Mouse (Mus musculus) embryonic facial prominence, embryonic 15.5 days (tissue): ENCODE measurements at regions not wholly inside any gene's neighbourhood (a gene's known extent, or its start where the extent isn't known, plus 50 kb on each side); places are given as distances from the start of the nearest gene placed in this dataset.
"Not testable (repeated sequence)": the region's sequence is repeated elsewhere in the genome, so short reads cannot be mapped to it uniquely, and the experiment has no call there.

ENCODE experiments used
- ATAC-seq: fragments of 200-750 bp; cut with Nextera tagmentation; 2 replicates; pipeline ENCODE4 v1.8.0; 2017; ENCODE audit warnings: low read depth, moderate TSS enrichment; ENCODE audit not compliant: insufficient number of reproducible peaks, low FRiP score, low TSS enrichment
- H3K27ac ChIP-seq: fragments of 300-500 bp; sonication (generic); replicated peaks from 2 replicates; pipeline ENCODE4 v1.5.1; 2015; ENCODE audit warnings: mild to moderate bottlenecking, inconsistent platforms
- H3K27me3 ChIP-seq: fragments of 300-500 bp; sonication (generic); 2 replicates; pipeline ENCODE4 v1.6.1; 2015; ENCODE audit warnings: inconsistent platforms
- H3K36me3 ChIP-seq: fragments of 300-500 bp; sonication (generic); 2 replicates; pipeline ENCODE4 v1.6.1; 2015; ENCODE audit warnings: mild to moderate bottlenecking, inconsistent platforms
- H3K4me1 ChIP-seq: fragments of 300-500 bp; sonication (generic); 2 replicates; pipeline ENCODE4 v1.6.1; 2015; ENCODE audit warnings: inconsistent platforms
- H3K4me2 ChIP-seq: fragments of 300-500 bp; sonication (generic); replicated peaks from 2 replicates; pipeline ENCODE4 v1.6.1; 2015; ENCODE audit warnings: mild to moderate bottlenecking, inconsistent platforms
- H3K4me3 ChIP-seq: fragments of 300-500 bp; sonication (generic); replicated peaks from 2 replicates; pipeline ENCODE4 v1.5.1; 2015; ENCODE audit warnings: mild to moderate bottlenecking, inconsistent platforms
- H3K9ac ChIP-seq: fragments of 300-500 bp; sonication (generic); 2 replicates; pipeline ENCODE4 v1.6.1; 2015; ENCODE audit warnings: inconsistent platforms
- H3K9me3 ChIP-seq: fragments of 300-500 bp; sonication (generic); replicated peaks from 2 replicates; pipeline ENCODE4 v1.6.1; 2016; ENCODE audit warnings: inconsistent platforms
- WGBS: fragments of 180-500 bp; shearing (Covaris S2); methylation state at CpG from one replicate; pipeline ENCODE4 v1.1.7; 2015; 5-methylcytosine and 5-hydroxymethylcytosine counted together

DNA sequence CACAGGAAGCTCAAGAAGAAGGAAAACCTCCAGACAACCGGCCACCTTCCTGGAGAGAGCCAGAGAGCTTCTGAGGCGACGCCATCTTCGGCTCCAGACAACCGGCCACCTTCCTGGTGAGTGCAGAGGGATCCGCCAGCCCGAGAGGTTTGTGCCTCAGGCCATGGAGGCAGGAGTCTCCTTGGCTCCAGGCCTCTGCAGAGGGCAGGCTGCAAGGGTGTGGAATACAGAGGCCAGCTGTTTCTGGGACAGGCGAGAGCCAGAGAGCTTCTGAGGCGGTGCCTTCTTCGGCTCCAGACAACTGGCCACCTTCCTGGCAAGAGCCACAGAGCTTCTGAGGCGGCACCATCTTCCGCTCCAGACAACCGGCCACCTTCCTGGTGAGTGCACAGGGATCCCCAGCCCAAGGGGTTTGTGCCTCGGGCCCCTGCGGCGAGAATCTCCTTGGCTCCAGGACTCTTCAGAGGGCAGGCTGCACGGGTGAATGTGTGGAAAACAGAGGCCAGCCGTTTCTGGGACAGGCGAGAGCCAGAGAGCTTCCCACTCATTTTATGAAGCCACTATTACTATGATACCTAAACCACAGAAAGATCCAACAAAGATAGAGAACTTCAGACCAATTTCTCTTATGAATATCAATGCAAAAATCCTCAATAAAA, 441.4 kb downstream of the Arl6ip6 start:
- H3K27me3 ChIP-seq, H3K4me1 ChIP-seq, H3K9ac ChIP-seq, H3K36me3 ChIP-seq, H3K4me3 ChIP-seq, H3K4me2 ChIP-seq, H3K27ac ChIP-seq, H3K9me3 ChIP-seq, ATAC-seq: not testable (repeated sequence)
- 54% methylated on average over 19 of the region's 19 CpGs for WGBS

DNA sequence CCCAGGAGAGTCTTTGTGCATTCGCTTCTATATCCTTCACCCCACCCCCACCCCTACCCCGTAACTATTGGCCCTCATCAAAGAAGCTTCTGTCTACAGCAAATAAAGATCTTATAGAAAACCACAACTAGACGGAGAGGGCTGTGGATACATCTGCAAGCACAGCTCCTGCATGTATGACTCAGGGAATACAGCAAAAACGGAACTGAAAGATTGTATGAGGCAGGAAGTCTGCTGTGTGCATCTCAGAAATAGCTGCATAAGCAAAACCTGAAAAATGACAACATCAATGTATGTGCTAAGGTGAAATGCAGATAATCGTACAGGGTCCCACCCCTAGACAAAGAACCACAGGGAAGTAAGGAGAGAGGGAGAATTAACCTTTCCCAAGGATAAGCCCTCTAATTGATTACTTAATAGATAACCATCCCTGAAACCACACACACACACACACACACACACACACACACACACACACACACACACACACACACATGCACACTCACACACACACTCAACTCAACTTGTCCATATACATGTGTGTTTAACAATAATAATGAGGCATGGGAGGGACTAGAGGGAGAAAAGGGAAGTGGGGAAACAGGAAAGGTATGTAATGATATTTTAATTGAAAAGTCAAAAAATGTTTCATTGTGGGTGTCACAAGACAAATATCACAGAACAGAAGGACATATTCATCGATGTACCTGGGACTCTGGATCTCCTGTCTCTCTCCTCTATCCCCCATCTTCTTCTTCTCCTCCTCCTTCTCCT, 416.6 kb downstream of the Rprm start:
- H3K27me3 ChIP-seq: no peaks in the 10 kb centered on the region
- no peak overlapping the region for H3K4me2 ChIP-seq
- no peak for ATAC-seq
- no peaks in the 10 kb centered on the region for H3K36me3 ChIP-seq
- H3K4me1 ChIP-seq: no peaks in the 10 kb centered on the region
- H3K27ac ChIP-seq: no peak overlapping the region
- H3K9ac ChIP-seq: no peak overlapping the region
- H3K4me3 ChIP-seq: no peak overlapping the region
- no peaks in the 10 kb centered on the region for H3K9me3 ChIP-seq
- 69% methylated on average over 6 of the region's 6 CpGs for WGBS

DNA sequence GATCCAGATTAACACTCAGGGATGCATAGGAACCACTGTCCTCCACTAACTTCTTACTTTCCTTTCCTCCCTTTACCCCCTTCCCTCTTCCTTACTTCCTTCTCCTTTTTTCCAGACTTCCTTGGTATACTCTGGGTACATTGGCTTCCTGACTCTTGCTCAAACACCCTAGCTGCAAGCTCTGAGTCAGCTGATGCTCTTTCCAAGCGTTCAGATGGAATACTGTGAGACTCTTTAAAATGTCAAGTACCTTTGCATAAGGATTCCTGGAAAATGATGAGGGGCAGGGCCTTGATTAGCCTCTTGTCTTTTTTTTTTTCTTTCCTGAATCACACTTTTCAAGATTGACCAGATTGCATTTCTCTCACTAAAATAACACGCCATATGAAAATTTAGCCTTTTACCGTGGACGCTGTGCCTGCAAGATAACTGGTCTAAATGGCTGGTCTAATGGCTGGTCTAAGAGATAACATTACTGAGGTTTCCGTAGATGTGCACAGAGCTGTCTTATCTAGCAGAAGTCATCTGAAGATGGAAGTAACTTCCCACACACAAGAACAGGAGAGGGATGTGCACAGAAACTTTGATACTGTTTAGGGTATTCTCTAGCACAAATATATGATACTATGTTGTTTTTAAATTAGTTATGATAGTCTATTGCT, 404.9 kb downstream of the Rprm start:
- H3K36me3 ChIP-seq: no peaks in the 10 kb centered on the region
- WGBS: 81% methylated on average over 5 of the region's 5 CpGs
- H3K9ac ChIP-seq: no peak overlapping the region

DNA sequence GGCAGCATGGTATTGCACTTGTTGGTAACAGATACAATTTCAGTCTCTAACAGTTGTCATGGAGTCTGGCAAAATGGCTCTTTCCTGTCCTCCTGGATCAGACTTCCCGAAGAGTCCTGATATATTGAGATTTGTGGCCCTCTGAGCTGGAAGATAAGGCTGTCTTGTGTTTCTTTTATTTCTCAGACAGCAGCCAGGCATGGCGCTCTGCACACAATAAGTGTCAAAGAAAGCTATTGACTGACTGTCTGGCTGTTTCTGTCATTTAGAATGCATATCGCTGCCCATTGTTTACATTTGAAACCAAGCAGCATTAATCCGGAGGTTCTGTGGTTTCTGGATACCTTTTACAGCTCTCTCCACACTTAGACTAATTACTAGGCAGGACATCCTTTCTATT, 402.8 kb downstream of the Rprm start:
- no peak for ATAC-seq
- 53% methylated on average over 4 of the region's 4 CpGs for WGBS

More for the DNA sequence above, 404.9 kb downstream of the Rprm start:
- no peak overlapping the region for H3K4me2 ChIP-seq
- H3K4me3 ChIP-seq: no peak overlapping the region
- ATAC-seq: no peak
- no peak overlapping the region for H3K27ac ChIP-seq
- H3K9me3 ChIP-seq: no peaks in the 10 kb centered on the region
- no peaks in the 10 kb centered on the region for H3K4me1 ChIP-seq
- no peaks in the 10 kb centered on the region for H3K27me3 ChIP-seq

DNA sequence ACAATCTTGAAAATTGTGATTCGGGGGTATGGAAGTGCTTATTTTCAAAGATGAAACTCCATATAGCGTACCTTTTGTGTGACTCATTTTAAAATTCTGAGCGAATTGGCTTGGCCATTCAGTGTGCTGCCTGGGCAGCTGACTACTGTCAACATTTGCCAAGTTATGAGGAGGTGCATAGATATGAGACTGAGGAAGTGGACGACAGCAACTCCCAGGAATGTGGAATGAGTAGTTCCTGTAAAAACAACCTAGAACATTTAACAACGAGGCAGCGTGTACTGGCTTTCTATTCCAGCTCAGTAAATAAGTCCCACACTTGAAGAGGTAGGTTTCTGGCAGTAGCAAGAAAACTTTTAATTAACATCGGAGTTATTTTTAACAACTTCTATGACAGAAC, 398.1 kb downstream of the Rprm start:
- Histone ChIP-seq H3K9me3 (no peaks in the 10 kb centered on the region), H3K27ac (no peak overlapping the region), H3K36me3 (no peaks in the 10 kb centered on the region), H3K9ac (no peak overlapping the region), H3K27me3 (no peaks in the 10 kb centered on the region), H3K4me1 (no peaks in the 10 kb centered on the region), H3K4me3 (no peak overlapping the region), H3K4me2 (no peak overlapping the region)
- ATAC-seq: no peak
- WGBS: 75% methylated on average over 7 of the region's 7 CpGs

More for the DNA sequence above, 402.8 kb downstream of the Rprm start:
- no peaks in the 10 kb centered on the region for H3K27me3 ChIP-seq
- H3K9me3 ChIP-seq: no peaks in the 10 kb centered on the region
- H3K4me1 ChIP-seq: no peaks in the 10 kb centered on the region
- H3K4me2 ChIP-seq: no peak overlapping the region
- no peak overlapping the region for H3K9ac ChIP-seq
- no peaks in the 10 kb centered on the region for H3K36me3 ChIP-seq
- H3K27ac ChIP-seq: no peak overlapping the region
- H3K4me3 ChIP-seq: no peak overlapping the region

DNA sequence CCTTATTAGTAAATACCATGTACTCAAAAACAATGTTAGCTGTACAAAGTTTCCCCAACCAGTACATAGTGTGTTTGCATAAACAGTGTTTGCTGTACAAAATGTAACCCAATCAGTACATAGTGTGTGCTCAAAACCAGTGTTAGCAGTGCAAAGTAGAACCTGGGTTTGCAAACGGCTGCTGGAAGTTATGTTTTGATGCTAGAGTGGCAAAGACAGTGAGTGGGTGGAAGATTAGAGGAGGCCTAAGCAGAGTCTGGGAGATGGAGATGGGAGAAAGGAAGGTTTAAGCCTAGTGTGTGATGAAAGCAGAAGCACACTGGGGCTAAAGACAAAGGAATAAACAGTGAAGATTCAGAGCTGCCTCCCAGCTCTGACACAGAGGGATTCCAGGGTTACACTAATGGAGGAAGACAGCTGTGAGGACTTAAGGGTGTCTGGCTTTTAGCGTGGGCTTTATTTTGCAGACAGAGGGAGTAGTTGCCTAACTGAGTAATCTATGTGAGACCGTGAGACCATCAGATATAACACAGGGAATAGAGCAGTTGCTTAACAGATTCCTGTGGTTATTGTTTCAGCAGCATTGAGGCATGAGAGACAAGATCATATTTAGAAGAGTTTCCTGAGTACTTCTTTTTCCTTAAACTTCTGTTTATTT, 396.0 kb downstream of the Rprm start:
- no peaks in the 10 kb centered on the region for H3K36me3 ChIP-seq
- H3K27me3 ChIP-seq: no peaks in the 10 kb centered on the region
- no peak overlapping the region for H3K9ac ChIP-seq
- no peaks in the 10 kb centered on the region for H3K9me3 ChIP-seq
- no peaks in the 10 kb centered on the region for H3K4me1 ChIP-seq
- no peak overlapping the region for H3K4me2 ChIP-seq
- WGBS: 22% methylated on average over 3 of the region's 3 CpGs
- no peak overlapping the region for H3K4me3 ChIP-seq
- peak; percentile 72; the same call in 1 of the 2 replicates for ATAC-seq
- H3K27ac ChIP-seq: no peak overlapping the region

DNA sequence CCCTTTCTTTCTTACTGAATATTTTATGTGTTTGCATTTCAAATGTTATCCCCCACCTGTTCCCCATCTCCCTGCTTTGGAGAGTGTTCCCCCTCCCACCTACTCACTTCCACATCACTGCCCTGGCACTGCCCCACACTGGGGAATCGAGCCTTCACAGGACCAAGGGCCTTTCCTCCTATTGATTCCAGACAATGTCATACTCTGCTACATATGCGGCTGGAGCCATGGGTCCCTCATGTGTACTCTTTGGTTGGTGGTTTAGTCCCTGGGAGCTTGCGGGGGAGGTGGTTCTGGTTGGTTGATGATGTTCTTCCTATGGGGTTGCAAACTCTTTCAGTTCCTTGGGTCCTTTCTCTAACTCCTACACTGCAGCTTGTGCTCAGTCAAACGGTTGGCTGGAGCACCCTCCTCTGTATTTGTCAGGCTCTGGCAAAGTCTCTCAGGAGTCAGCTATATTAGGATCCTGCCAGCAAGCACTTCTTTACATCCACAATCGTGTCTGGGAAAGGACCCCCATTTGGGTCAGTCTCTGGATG, 393.7 kb downstream of the Rprm start:
- Histone ChIP-seq H3K9me3 (no peaks in the 10 kb centered on the region), H3K27ac (no peak overlapping the region), H3K9ac (no peak overlapping the region), H3K4me2 (no peak overlapping the region), H3K36me3 (no peaks in the 10 kb centered on the region), H3K4me1 (no peaks in the 10 kb centered on the region), H3K4me3 (no peak overlapping the region), H3K27me3 (no peaks in the 10 kb centered on the region)
- 70% methylated on average over 5 of the region's 5 CpGs for whole genome bisulfite sequencing
- ATAC-seq: no peak

DNA sequence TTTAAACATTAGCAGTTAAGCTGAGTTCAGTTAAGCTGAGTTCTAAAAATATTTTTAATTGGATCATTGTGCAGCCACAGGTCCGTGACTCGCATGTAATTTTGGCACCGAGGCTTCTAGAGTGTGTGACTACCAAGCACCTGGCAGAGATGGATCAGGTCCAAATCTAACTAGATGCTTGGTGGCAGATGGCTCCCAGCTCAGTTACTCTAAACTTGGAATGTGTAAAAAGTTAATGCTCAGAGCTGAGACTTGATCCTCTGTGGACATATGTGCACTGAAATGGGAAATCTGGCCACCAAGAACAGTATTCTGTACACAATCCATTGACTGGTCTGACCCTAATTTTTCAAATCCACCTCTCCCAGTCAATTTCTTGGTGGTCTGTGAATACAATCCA, 374.1 kb downstream of the Rprm start:
- Histone ChIP-seq H3K4me2 (no peak overlapping the region), H3K27me3 (no peaks in the 10 kb centered on the region), H3K9me3 (no peaks in the 10 kb centered on the region), H3K36me3 (no peaks in the 10 kb centered on the region), H3K9ac (no peak overlapping the region), H3K4me3 (no peak overlapping the region), H3K4me1 (no peaks in the 10 kb centered on the region), H3K27ac (no peak overlapping the region)
- peak; percentile 51 for ATAC-seq
- 49% methylated on average over 3 of the region's 3 CpGs for WGBS

DNA sequence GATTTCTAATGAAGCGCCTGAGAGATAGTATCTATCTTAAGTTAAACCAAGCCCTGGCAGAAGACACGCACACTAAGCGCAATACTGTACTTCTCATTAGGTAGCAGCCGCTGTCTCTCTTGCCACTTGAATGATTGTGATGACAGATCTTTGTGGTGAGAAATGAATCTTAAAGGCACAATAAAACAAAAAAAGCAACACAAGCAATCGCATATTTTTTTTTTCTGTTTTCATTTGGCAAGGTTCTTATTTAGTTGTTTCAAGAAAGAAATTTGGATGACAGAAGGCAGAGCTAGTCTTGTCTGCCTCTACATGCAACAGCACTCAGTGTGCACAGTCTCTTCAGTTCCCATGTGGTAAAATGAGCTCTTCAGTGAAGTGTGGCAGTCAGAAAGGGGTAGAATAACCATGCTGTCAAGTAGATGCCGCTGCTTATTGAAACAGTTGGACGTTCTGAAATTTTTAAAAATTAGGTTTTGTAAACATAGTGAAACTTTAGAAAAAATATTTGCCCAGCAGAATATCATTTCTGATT, 372.2 kb downstream of the Rprm start:
- Histone ChIP-seq H3K9me3 (no peaks in the 10 kb centered on the region), H3K4me1 (no peaks in the 10 kb centered on the region), H3K4me2 (no peak overlapping the region), H3K9ac (no peak overlapping the region), H3K27me3 (no peaks in the 10 kb centered on the region), H3K4me3 (no peak overlapping the region), H3K36me3 (no peaks in the 10 kb centered on the region), H3K27ac (no peak overlapping the region)
- WGBS: 69% methylated on average over 7 of the region's 7 CpGs
- no peak for ATAC-seq

DNA sequence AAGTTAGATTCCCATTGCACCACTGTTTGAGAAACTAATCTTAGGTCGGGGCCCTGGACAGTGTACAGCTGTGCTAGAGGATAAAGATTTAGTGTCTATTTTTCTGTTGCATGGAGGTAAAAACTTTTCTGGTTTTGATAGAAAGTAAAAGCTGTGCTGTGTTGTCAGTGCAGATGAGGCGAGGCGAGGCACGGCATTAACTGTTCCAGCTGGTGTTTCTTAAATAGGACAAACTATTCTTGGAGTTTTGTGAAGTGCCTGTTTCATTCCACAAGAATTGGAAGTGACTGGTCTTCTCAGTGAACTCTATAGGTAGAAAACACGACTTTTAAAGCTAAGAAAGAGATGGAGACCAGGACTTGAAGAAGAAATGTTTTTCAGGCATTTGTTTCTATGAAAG, 370.3 kb downstream of the Rprm start:
- Histone ChIP-seq H3K4me3 (no peak overlapping the region), H3K9me3 (no peaks in the 10 kb centered on the region), H3K9ac (no peak overlapping the region), H3K4me1 (no peaks in the 10 kb centered on the region), H3K4me2 (no peak overlapping the region), H3K27me3 (no peaks in the 10 kb centered on the region), H3K36me3 (no peaks in the 10 kb centered on the region), H3K27ac (no peak overlapping the region)
- 42% methylated on average over 5 of the region's 5 CpGs for WGBS
- no peak for ATAC-seq

DNA sequence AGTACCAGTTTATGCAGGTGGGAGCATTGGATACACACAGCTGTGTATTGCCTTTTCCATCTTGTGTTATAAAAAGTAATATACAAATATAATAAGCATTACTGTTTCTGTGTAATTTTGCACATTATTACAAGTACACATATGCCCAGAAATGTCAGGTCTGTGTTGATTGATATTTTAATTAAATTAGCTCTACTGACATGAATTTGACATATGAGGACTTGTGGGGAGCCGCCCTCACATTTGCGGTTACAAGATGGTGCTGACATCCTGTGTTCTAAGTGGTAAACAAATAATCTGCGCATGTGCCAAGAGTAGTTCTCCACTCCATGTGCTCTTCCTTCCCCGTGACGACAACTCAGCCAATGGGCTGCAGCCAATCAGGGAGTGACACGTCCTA, 362.1 kb downstream of the Rprm start:
- no peaks in the 10 kb centered on the region for H3K9me3 ChIP-seq
- H3K4me1 ChIP-seq: no peaks in the 10 kb centered on the region
- H3K4me3 ChIP-seq: no peak overlapping the region
- no peaks in the 10 kb centered on the region for H3K36me3 ChIP-seq
- 86% methylated on average over 6 of the region's 6 CpGs for WGBS
- H3K9ac ChIP-seq: no peak overlapping the region
- H3K4me2 ChIP-seq: no peak overlapping the region
- H3K27ac ChIP-seq: no peak overlapping the region
- no peaks in the 10 kb centered on the region for H3K27me3 ChIP-seq
- ATAC-seq: no peak
